Mouse (Mus musculus) brain, adult 2 months (tissue): ENCODE measurements around the gene Inpp4b.
"Not testable (repeated sequence)": the region's sequence is repeated elsewhere in the genome, so short reads cannot be mapped to it uniquely, and the experiment has no call there.

Experiments
- DNase-seq: peaks from one replicate; pipeline ENCODE4 v3.0.0; 2011; ENCODE audit warnings: low read depth, low spot score

Inpp4b gene

GRCm38 (mm10) chr8:81893292-81893691 is 550.9 kb downstream of the Inpp4b start:
- DNase-seq: no peak

GRCm38 (mm10) chr8:81946812-81947211 is 604.5 kb downstream of the Inpp4b start:
- DNase-seq: peak; percentile 65

- no peak for DNase-seq
These were observed 610.7 kb downstream of the Inpp4b start for GRCm38 (mm10) chr8:81953101-81953500.

GRCm38 (mm10) chr8:81985128-81985665 is 642.8 kb downstream of the Inpp4b start:
- peak; percentile 4 for DNase-seq

GRCm38 (mm10) chr8:81992966-81993365 is 650.6 kb downstream of the Inpp4b start:
- no peak for DNase-seq

GRCm38 (mm10) chr8:81996239-81996638 is 653.9 kb downstream of the Inpp4b start:
- no peak for DNase-seq

GRCm38 (mm10) chr8:81996823-81997222 is 654.5 kb downstream of the Inpp4b start:
- DNase-seq: peak; percentile 84

- DNase-seq: no peak
These were observed 661.8 kb downstream of the Inpp4b start for GRCm38 (mm10) chr8:82004158-82004557.

GRCm38 (mm10) chr8:82005466-82005865 is 663.1 kb downstream of the Inpp4b start:
- no peak for DNase-seq

- no peak for DNase-seq
These were observed 675.4 kb downstream of the Inpp4b start for GRCm38 (mm10) chr8:82017792-82018191.

GRCm38 (mm10) chr8:82027401-82027800 is 685.0 kb downstream of the Inpp4b start:
- peak; percentile 82 for DNase-seq

GRCm38 (mm10) chr8:82028896-82029295 is 686.5 kb downstream of the Inpp4b start:
- peak; percentile 57 for DNase-seq

- not testable (repeated sequence) for DNase-seq
These were observed 689.7 kb downstream of the Inpp4b start for GRCm38 (mm10) chr8:82032035-82032434.

GRCm38 (mm10) chr8:82054030-82054429 is 711.7 kb downstream of the Inpp4b start:
- DNase-seq: no peak

- DNase-seq: peak; percentile 60
These were observed 725.3 kb downstream of the Inpp4b start for GRCm38 (mm10) chr8:82067619-82068018.

GRCm38 (mm10) chr8:82079267-82079666 is 736.9 kb downstream of the Inpp4b start:
- DNase-seq: peak; percentile 19

- DNase-seq: not testable (repeated sequence)
These were observed 744.3 kb downstream of the Inpp4b start for GRCm38 (mm10) chr8:82086631-82087030.

GRCm38 (mm10) chr8:82090901-82091300 is 748.5 kb downstream of the Inpp4b start:
- DNase-seq: no peak

GRCm38 (mm10) chr8:82093274-82093673 is 750.9 kb downstream of the Inpp4b start:
- DNase-seq: no peak

- peak; percentile 9 for DNase-seq
These were observed 762.2 kb downstream of the Inpp4b start for GRCm38 (mm10) chr8:82104560-82104959.

- DNase-seq: no peak
These were observed 763.8 kb downstream of the Inpp4b start for GRCm38 (mm10) chr8:82106131-82106530.

GRCm38 (mm10) chr8:82150272-82150671 is 807.9 kb downstream of the Inpp4b start:
- DNase-seq: no peak

- DNase-seq: no peak
These were observed 815.6 kb downstream of the Inpp4b start for GRCm38 (mm10) chr8:82157928-82158327.
